ENCODE assay signal across 8 mouse cellular contexts in genomic region chr17:65771951-65772934, GRCm38 (mm10). TPM values are rescaled to one million over a fixed set of nuclear protein-coding genes. Genes with fewer than 3 reads are reported as not detected.
DNase-seq lines count a peak whose midpoint lies in the region; ATAC-seq and TF ChIP-seq lines count a peak whose summit lies in the region.

Gene Rab31, minus strand, starts transcription at chr17:65772752.

- peak within 1 kb of the TSS; percentile 89 for H3K9ac ChIP-seq in forebrain, embryonic 11.5 days (ENCODE audit: low read length)
- peak within 1 kb of the TSS; percentile 91 for H3K9ac ChIP-seq in heart, embryonic 13.5 days
- H3K9ac ChIP-seq in kidney, embryonic 16.5 days (replicated peaks; ENCODE audit: low read length), result peak within 1 kb of the TSS; percentile 81
- peak within 1 kb of the TSS; percentile 85 for H3K9ac ChIP-seq in liver, adult 2 months (ENCODE audit: low read depth, low read length)
- H3K9ac ChIP-seq in midbrain, postnatal 0 days (replicated peaks; ENCODE audit: low read length, poor library complexity, severe bottlenecking), result peak within 1 kb of the TSS; percentile 84

- H3K4me1 ChIP-seq in forebrain, embryonic 11.5 days (replicated peaks; ENCODE audit: control insufficient read depth, insufficient read depth, low read length), result peaks cover 9% of the 10 kb centered on the region
- H3K4me1 ChIP-seq in heart, embryonic 13.5 days, result peaks cover 34% of the 10 kb centered on the region
- peaks cover 27% of the 10 kb centered on the region for H3K4me1 ChIP-seq in kidney, embryonic 16.5 days (ENCODE audit: insufficient read depth, low read length)
- H3K4me1 ChIP-seq in liver, adult 2 months (ENCODE audit: control insufficient read depth, insufficient read depth, low read length), result peaks cover 11% of the 10 kb centered on the region
- peaks cover 13% of the 10 kb centered on the region for H3K4me1 ChIP-seq in midbrain, postnatal 0 days (ENCODE audit: insufficient read depth, low read length)

- peak; percentile 86 for ATAC-seq in forebrain, embryonic 11.5 days (replicated peaks; ENCODE audit: low FRiP score)
- ATAC-seq in heart, embryonic 13.5 days (ENCODE audit: extremely low read depth, insufficient number of reproducible peaks, low FRiP score, low TSS enrichment), result peak; percentile 67; the same call in 1 of the 2 replicates
- ATAC-seq in kidney, embryonic 16.5 days (ENCODE audit: low FRiP score, low TSS enrichment), result peak; percentile 84
- peak; percentile 80 for ATAC-seq in midbrain, postnatal 0 days (ENCODE audit: low FRiP score)

- no peaks in the 10 kb centered on the region for H3K27me3 ChIP-seq in forebrain, embryonic 11.5 days (ENCODE audit: control insufficient read depth, insufficient read depth, low read length)
- no peaks in the 10 kb centered on the region for H3K27me3 ChIP-seq in heart, embryonic 13.5 days (replicated peaks)
- no peaks in the 10 kb centered on the region for H3K27me3 ChIP-seq in kidney, embryonic 16.5 days (ENCODE audit: insufficient read depth, low read length)
- no peaks in the 10 kb centered on the region for H3K27me3 ChIP-seq in liver, adult 2 months (ENCODE audit: control insufficient read depth, insufficient read depth, low read length)
- no peaks in the 10 kb centered on the region for H3K27me3 ChIP-seq in midbrain, postnatal 0 days (ENCODE audit: insufficient read depth, low read length)

- peak; percentile 34 for DNase-seq in CD4-positive, CD25-positive, alpha-beta regulatory T cell, adult 2 months (ENCODE audit: low read depth, low spot score)
- peak; percentile 81 for DNase-seq in brain, embryonic 14.5 days (ENCODE audit: low read depth)
- peak; percentile 86 for DNase-seq in forebrain, embryonic 11.5 days (ENCODE audit: low spot score)
- peak; percentile 26 for DNase-seq in liver, adult 2 months (ENCODE audit: extremely low read depth, low read depth, low spot score)
- DNase-seq in midbrain, postnatal 0 days (ENCODE audit: low spot score), result peak; percentile 63
- peak; percentile 66 to 71 for DNase-seq in spleen, postnatal 36 days (ENCODE audit: low spot score in 2 of 2)

- WGBS in forebrain, embryonic 11.5 days, result under 1% methylated on average over 75 of the region's 75 CpGs
- under 1% methylated on average over 73 of the region's 75 CpGs for WGBS in heart, embryonic 13.5 days
- under 1% methylated on average over 73 of the region's 75 CpGs for WGBS in kidney, embryonic 16.5 days
- 2% methylated on average over 75 of the region's 75 CpGs for WGBS in liver, adult 2 months
- WGBS in midbrain, postnatal 0 days, result under 1% methylated on average over 74 of the region's 75 CpGs

- H3K36me3 ChIP-seq in forebrain, embryonic 11.5 days (ENCODE audit: control insufficient read depth, insufficient read depth, low read length), result no peaks in the 10 kb centered on the region
- H3K36me3 ChIP-seq in heart, embryonic 13.5 days, result no peaks in the 10 kb centered on the region
- H3K36me3 ChIP-seq in kidney, embryonic 16.5 days (ENCODE audit: insufficient read depth, low read length), result no peaks in the 10 kb centered on the region
- H3K36me3 ChIP-seq in liver, adult 2 months (ENCODE audit: control insufficient read depth, insufficient read depth, low read length), result no peaks in the 10 kb centered on the region
- no peaks in the 10 kb centered on the region for H3K36me3 ChIP-seq in midbrain, postnatal 0 days (ENCODE audit: insufficient read depth, low read length)

- H3K9me3 ChIP-seq in forebrain, embryonic 11.5 days (ENCODE audit: control insufficient read depth, low read length), result no peaks in the 10 kb centered on the region
- no peaks in the 10 kb centered on the region for H3K9me3 ChIP-seq in heart, embryonic 13.5 days
- H3K9me3 ChIP-seq in kidney, embryonic 16.5 days (ENCODE audit: low read length), result no peaks in the 10 kb centered on the region
- no peaks in the 10 kb centered on the region for H3K9me3 ChIP-seq in midbrain, postnatal 0 days (ENCODE audit: low read length)

- H3K27ac ChIP-seq in forebrain, embryonic 11.5 days (ENCODE audit: low read depth, low read length), result 0 out of 2 replicates have a peak within 1 kb of the TSS, but pooled peaks have one; percentile 31
- H3K27ac ChIP-seq in heart, embryonic 13.5 days (replicated peaks), result peak within 1 kb of the TSS; percentile 62
- 0 out of 2 replicates have a peak within 1 kb of the TSS, but pooled peaks have one; percentile 8 for H3K27ac ChIP-seq in kidney, embryonic 16.5 days (ENCODE audit: low read length)
- peak within 1 kb of the TSS; percentile 39; the same call in 1 of the 2 replicates for H3K27ac ChIP-seq in liver, adult 2 months (replicated peaks; ENCODE audit: insufficient read depth, low read depth, low read length)
- H3K27ac ChIP-seq in midbrain, postnatal 0 days (ENCODE audit: low read depth, low read length), result peak within 1 kb of the TSS; percentile 70

- peaks cover 5% of the 10 kb centered on the region; the same call in 1 of the 2 replicates for H3K79me2 ChIP-seq in liver, adult 2 months (ENCODE audit: control insufficient read depth, insufficient read depth, low read length)

- peak within 1 kb of the TSS; percentile 75 for H3K4me3 ChIP-seq in forebrain, embryonic 11.5 days (ENCODE audit: low read depth, low read length)
- peak within 1 kb of the TSS; percentile 79 for H3K4me3 ChIP-seq in heart, embryonic 13.5 days
- peak within 1 kb of the TSS; percentile 78 for H3K4me3 ChIP-seq in kidney, embryonic 16.5 days (ENCODE audit: low read length)
- H3K4me3 ChIP-seq in liver, adult 2 months (ENCODE audit: insufficient read depth, low read depth, low read length), result peak within 1 kb of the TSS; percentile 86
- H3K4me3 ChIP-seq in midbrain, postnatal 0 days (ENCODE audit: low read depth, low read length), result peak within 1 kb of the TSS; percentile 89

- peak within 1 kb of the TSS; percentile 83 for H3K4me2 ChIP-seq in forebrain, embryonic 11.5 days (ENCODE audit: low read depth, low read length, severe bottlenecking)
- peak within 1 kb of the TSS; percentile 94 for H3K4me2 ChIP-seq in heart, embryonic 13.5 days
- peak within 1 kb of the TSS; percentile 95 for H3K4me2 ChIP-seq in kidney, embryonic 16.5 days (replicated peaks; ENCODE audit: low read depth, low read length)
- H3K4me2 ChIP-seq in midbrain, postnatal 0 days (ENCODE audit: low read depth, low read length, poor library complexity, severe bottlenecking), result peak within 1 kb of the TSS; percentile 94

- peak; percentile 73; the same call in 1 of the 2 replicates for TF ChIP-seq POLR2A in brain, embryonic 14.5 days (IDR thresholded peaks at IDR 0.05; ENCODE audit: borderline replicate concordance, extremely low read depth, insufficient read depth, insufficient read length, poor library complexity, severe bottlenecking)
- 0 out of 2 replicates have a peak, but pooled peaks have one; percentile 25 for TF ChIP-seq POLR2A in liver, adult 2 months (IDR thresholded peaks at IDR 0.05; ENCODE audit: extremely low read depth, insufficient read depth, low read length)

- TF ChIP-seq CTCF in brain, embryonic 14.5 days (IDR thresholded peaks at IDR 0.05; ENCODE audit: borderline replicate concordance, extremely low read depth, insufficient read depth, insufficient read length), result no peak
- no peak for TF ChIP-seq CTCF in liver, adult 2 months (IDR thresholded peaks at IDR 0.05; ENCODE audit: low read depth, low read length)
- no peak for TF ChIP-seq CTCF in midbrain, postnatal 0 days (IDR thresholded peaks at IDR 0.05)

RNA-seq across cellular contexts. Expression of gene Rab31, which starts in this region (rescaled TPM):
- 53.2 and 56.6 TPM in 2 replicates for polyA plus RNA-seq in brain, embryonic 14.5 days (2012; rRNA removed)
- 72.9 and 73.4 TPM in 2 replicates for polyA plus RNA-seq in forebrain, embryonic 11.5 days (2014; fragmentation: Nextera tagmentation; extraction: Ambion mirVana)
- 23.9 and 27.8 TPM in 2 replicates for polyA plus RNA-seq in heart, embryonic 13.5 days (2015; fragmentation: Nextera tagmentation; extraction: Ambion mirVana)
- polyA plus RNA-seq in kidney, embryonic 16.5 days (2015; fragmentation: Nextera tagmentation; extraction: Ambion mirVana), result 37.8 and 38.4 TPM in 2 replicates
- total RNA-seq in liver, adult 2 months (2014; rRNA removed), result 5.4 and 6.8 TPM in 2 replicates
- 2.2 and 3.5 TPM in 2 replicates for polyA plus RNA-seq in liver, adult 2 months (2012; rRNA removed)
- total RNA-seq in midbrain, postnatal 0 days (2014; rRNA removed), result 81.1 and 88.1 TPM in 2 replicates
- 66.8 and 67.6 TPM in 2 replicates for polyA plus RNA-seq in midbrain, postnatal 0 days (2015; fragmentation: Nextera tagmentation; extraction: Ambion mirVana)

Comparison
In these comparisons a context has a peak if more than half of its experiments do, and no peak if none do; other contexts are left out.
1. Peak in every context shown above with its lines: DNase-seq, ATAC-seq, H3K4me3 ChIP-seq and H3K27ac ChIP-seq.
2. RNA of gene Rab31 (total RNA-seq): 81.1 to 88.1 TPM in midbrain, postnatal 0 days; 5.4 to 6.8 TPM in liver, adult 2 months; every median in the first group is over 10 times any median in the second.
3. DNase-seq: peak in every context shown above with its lines; median percentile 86 in forebrain, embryonic 11.5 days; 81 in brain, embryonic 14.5 days; 68 in spleen, postnatal 36 days; 63 in midbrain, postnatal 0 days; 34 in CD4-positive, CD25-positive, alpha-beta regulatory T cell, adult 2 months; 26 in liver, adult 2 months.
4. H3K27ac ChIP-seq: peak in every context shown above with its lines; median percentile 70 in midbrain, postnatal 0 days; 62 in heart, embryonic 13.5 days; 39 in liver, adult 2 months; 31 in forebrain, embryonic 11.5 days; 8 in kidney, embryonic 16.5 days.